Comparison of ENCODE assay signal across 10 mouse cellular contexts in the genomic region with DNA sequence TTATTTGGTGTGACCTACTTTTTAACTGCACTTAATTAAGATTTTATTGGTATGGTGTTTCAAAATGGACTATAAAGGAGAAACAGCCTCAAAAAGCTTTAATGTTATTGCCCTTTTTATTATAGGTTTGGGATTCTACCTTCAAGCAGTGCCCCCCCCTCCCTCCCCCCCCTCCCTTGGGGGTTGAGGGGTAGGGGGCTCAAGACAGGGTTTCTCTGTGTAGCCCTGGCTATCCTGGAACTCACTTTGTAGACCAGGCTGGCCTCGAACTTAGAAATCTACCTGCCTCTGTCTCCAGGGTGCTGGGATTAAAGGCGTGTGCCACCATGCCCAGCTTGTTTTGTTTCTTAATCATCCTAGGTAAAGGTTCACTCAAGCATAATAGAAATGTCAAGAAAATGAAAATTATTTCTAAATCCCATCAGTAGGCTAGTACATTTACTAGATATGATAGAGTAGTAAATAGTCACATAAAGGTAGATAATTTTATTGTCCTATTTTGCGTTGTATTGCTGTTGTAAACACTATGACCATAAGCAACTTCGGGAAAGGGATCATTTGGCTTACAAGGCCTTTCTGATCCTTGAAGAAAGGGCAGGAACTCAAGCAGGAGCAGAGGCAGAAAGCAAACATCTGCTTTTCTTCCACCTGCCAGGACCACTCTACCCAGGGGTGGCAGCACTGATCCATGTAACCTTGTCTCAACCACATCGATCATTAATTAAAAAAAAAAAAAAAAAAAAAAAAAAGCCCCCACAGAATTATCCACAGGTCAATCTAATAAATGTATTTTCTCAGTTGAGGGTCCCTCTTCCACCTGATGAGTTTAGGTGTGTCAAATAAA. TPM values are rescaled to one million over a fixed set of nuclear protein-coding genes. Genes with fewer than 3 reads are reported as not detected.
A peak's percentile ranks its signal among the peaks of the same experiment; 100 is the strongest.
DNase-seq lines count a peak whose midpoint lies in the region; ATAC-seq and TF ChIP-seq lines count a peak whose summit lies in the region.
"Had no signal": no experiment of that assay in that cellular context is flagged by ENCODE, and none has a peak within 500 bp of the region (broad histone marks: within the 10 kb centered on the region; RNA-seq: fewer than 3 reads in every experiment).

No protein-coding gene starts in this region.

- no peak for TF ChIP-seq CTCF in lung, embryonic 14.5 days (IDR thresholded peaks at IDR 0.05; ENCODE audit: low read depth)

- no peaks in the 10 kb centered on the region for H3K9me3 ChIP-seq in lung, embryonic 14.5 days (ENCODE audit: low read depth, low read length)
- H3K9me3 ChIP-seq in embryonic facial prominence, embryonic 10.5 days = no peaks in the 10 kb centered on the region
- no peaks in the 10 kb centered on the region for H3K9me3 ChIP-seq in limb, embryonic 14.5 days (ENCODE audit: control insufficient read depth, low read length)
- H3K9me3 ChIP-seq in stomach, embryonic 14.5 days (ENCODE audit: control insufficient read depth, low read depth, low read length) = no peaks in the 10 kb centered on the region

- no peaks in the 10 kb centered on the region for H3K36me3 ChIP-seq in lung, embryonic 14.5 days (ENCODE audit: insufficient read depth)
- H3K36me3 ChIP-seq in embryonic facial prominence, embryonic 10.5 days (replicated peaks) = no peaks in the 10 kb centered on the region
- no peaks in the 10 kb centered on the region for H3K36me3 ChIP-seq in limb, embryonic 14.5 days (ENCODE audit: control insufficient read depth, insufficient read depth, low read length)
- H3K36me3 ChIP-seq in stomach, embryonic 14.5 days (ENCODE audit: control insufficient read depth, insufficient read depth, low read length) = no peaks in the 10 kb centered on the region

- H3K9ac ChIP-seq in lung, embryonic 14.5 days = peak overlapping the region; percentile 55; the same call in 1 of the 2 replicates
- no peak overlapping the region for H3K9ac ChIP-seq in limb, embryonic 14.5 days (ENCODE audit: low read depth, low read length, severe bottlenecking)
- H3K9ac ChIP-seq in stomach, embryonic 14.5 days (replicated peaks; ENCODE audit: low read depth, low read length) = no peak overlapping the region; the same call in 1 of the 2 replicates

- peak; percentile 31 for DNase-seq in lung, embryonic 14.5 days
- DNase-seq in lung, postnatal 14 days = no peak
- DNase-seq in embryonic facial prominence, embryonic 10.5 days (ENCODE audit: low spot score) = peak; percentile 49
- DNase-seq in limb, embryonic 14.5 days (ENCODE audit: low spot score) = no peak
- no peak for DNase-seq in lung, postnatal 25 days (ENCODE audit: low spot score)
- DNase-seq in adrenal gland, postnatal 25 days = no peak
- DNase-seq: adrenal gland, adult 8-10 months; heart, adult 18-20 months had no signal

- peaks cover 8% of the 10 kb centered on the region for H3K4me1 ChIP-seq in lung, embryonic 14.5 days (ENCODE audit: insufficient read depth)
- peaks cover 37% of the 10 kb centered on the region for H3K4me1 ChIP-seq in embryonic facial prominence, embryonic 10.5 days
- peaks cover 19% of the 10 kb centered on the region for H3K4me1 ChIP-seq in limb, embryonic 14.5 days (ENCODE audit: control insufficient read depth, insufficient read depth, low read length)
- peaks cover 13% of the 10 kb centered on the region; the same call in 1 of the 2 replicates for H3K4me1 ChIP-seq in stomach, embryonic 14.5 days (ENCODE audit: control insufficient read depth, insufficient read depth, low read length)

- TF ChIP-seq POLR2A in limb, embryonic 14.5 days (IDR thresholded peaks at IDR 0.05; ENCODE audit: borderline replicate concordance, extremely low read depth, insufficient read depth, insufficient read length) = no peak

- peak overlapping the region; percentile 29; the same call in 1 of the 2 replicates for H3K4me3 ChIP-seq in lung, embryonic 14.5 days (ENCODE audit: low read depth, low read length)
- peak overlapping the region; percentile 57 for H3K4me3 ChIP-seq in embryonic facial prominence, embryonic 10.5 days
- H3K4me3 ChIP-seq in limb, embryonic 14.5 days (replicated peaks; ENCODE audit: low read length) = 0 out of 2 replicates have a peak overlapping the region, but pooled peaks have one; percentile 40
- H3K4me3 ChIP-seq in stomach, embryonic 14.5 days (ENCODE audit: low read depth, low read length) = peak overlapping the region; percentile 25; the same call in 1 of the 2 replicates

- H3K27ac ChIP-seq in lung, embryonic 14.5 days (ENCODE audit: low read depth) = peak overlapping the region; percentile 92
- H3K27ac ChIP-seq in embryonic facial prominence, embryonic 10.5 days (replicated peaks) = peak overlapping the region; percentile 91
- H3K27ac ChIP-seq in limb, embryonic 14.5 days (replicated peaks; ENCODE audit: low read depth, low read length) = peak overlapping the region; percentile 82; the same call in 1 of the 2 replicates
- peak overlapping the region; percentile 89; the same call in 1 of the 2 replicates for H3K27ac ChIP-seq in stomach, embryonic 14.5 days (ENCODE audit: low read length)

- H3K4me2 ChIP-seq in lung, embryonic 14.5 days = peak overlapping the region; percentile 69
- peak overlapping the region; percentile 54 for H3K4me2 ChIP-seq in limb, embryonic 14.5 days (replicated peaks; ENCODE audit: low read depth, low read length, severe bottlenecking)
- H3K4me2 ChIP-seq in stomach, embryonic 14.5 days (replicated peaks; ENCODE audit: low read depth, low read length) = peak overlapping the region; percentile 36

- WGBS in lung, embryonic 14.5 days = 28% methylated on average over 5 of the region's 5 CpGs
- 32% methylated on average over 5 of the region's 5 CpGs for WGBS in embryonic facial prominence, embryonic 10.5 days
- WGBS in limb, embryonic 14.5 days = 21% methylated on average over 5 of the region's 5 CpGs
- WGBS in stomach, embryonic 14.5 days = 29% methylated on average over 5 of the region's 5 CpGs

- no peak for ATAC-seq in lung, embryonic 14.5 days (ENCODE audit: insufficient read depth)
- ATAC-seq in limb, embryonic 14.5 days (ENCODE audit: low FRiP score, low read depth) = no peak
- ATAC-seq in stomach, embryonic 14.5 days (ENCODE audit: insufficient number of reproducible peaks, insufficient read depth, low FRiP score, low read depth) = no peak
- no peak for ATAC-seq in activated CD4-positive, CD25-positive, alpha-beta regulatory T cell, adult 4 months

- no peaks in the 10 kb centered on the region for H3K27me3 ChIP-seq in lung, embryonic 14.5 days (ENCODE audit: insufficient read depth, low read length)
- no peaks in the 10 kb centered on the region for H3K27me3 ChIP-seq in embryonic facial prominence, embryonic 10.5 days (replicated peaks; ENCODE audit: low read depth, poor library complexity, severe bottlenecking)
- H3K27me3 ChIP-seq in limb, embryonic 14.5 days (ENCODE audit: control insufficient read depth, insufficient read depth, low read length) = no peaks in the 10 kb centered on the region
- H3K27me3 ChIP-seq in stomach, embryonic 14.5 days (ENCODE audit: control insufficient read depth, insufficient read depth, low read length) = no peaks in the 10 kb centered on the region

RNA-seq across cellular contexts. Expression of gene Hist1h2bm, which starts 1.4 kb away (rescaled TPM):
- 4.9 and 8.0 TPM in 2 replicates for polyA plus RNA-seq in lung, embryonic 14.5 days (2014; fragmentation: Nextera tagmentation; extraction: Ambion mirVana)
- 5.7 and 6.0 TPM in 2 replicates for polyA plus RNA-seq in embryonic facial prominence, embryonic 10.5 days (2016; fragmentation: Nextera tagmentation; extraction: Ambion mirVana)
- 15.1 and 19.3 TPM in 2 replicates for polyA plus RNA-seq in limb, embryonic 14.5 days (2012; rRNA removed)
- polyA plus RNA-seq in limb, embryonic 14.5 days (2014; fragmentation: Nextera tagmentation; extraction: Ambion mirVana) = 4.8 and 6.3 TPM in 2 replicates
- polyA plus RNA-seq in stomach, embryonic 14.5 days (2014; fragmentation: Nextera tagmentation; extraction: Ambion mirVana) = 3.1 TPM in 2 replicates
- 1 to 10 TPM; 2.4 to 2.8 TPM for polyA plus RNA-seq in activated CD4-positive, CD25-positive, alpha-beta regulatory T cell, adult 4 months (2017; shearing (Covaris generic))
- total RNA-seq in adrenal gland, postnatal 25 days (2021) = 26.4 and 32.4 TPM in 2 replicates

RNA-seq across cellular contexts. Expression of gene Hist1h3h, which starts 5.8 kb away (rescaled TPM):
- 13.9 and 23.8 TPM in 2 replicates for polyA plus RNA-seq in lung, embryonic 14.5 days (2014; fragmentation: Nextera tagmentation; extraction: Ambion mirVana)
- 10.7 and 12.8 TPM in 2 replicates for polyA plus RNA-seq in embryonic facial prominence, embryonic 10.5 days (2016; fragmentation: Nextera tagmentation; extraction: Ambion mirVana)
- polyA plus RNA-seq in limb, embryonic 14.5 days (2012; rRNA removed) = 34.5 and 61.8 TPM in 2 replicates
- polyA plus RNA-seq in limb, embryonic 14.5 days (2014; fragmentation: Nextera tagmentation; extraction: Ambion mirVana) = 18.4 and 18.6 TPM in 2 replicates
- polyA plus RNA-seq in stomach, embryonic 14.5 days (2014; fragmentation: Nextera tagmentation; extraction: Ambion mirVana) = 9.0 and 13.1 TPM in 2 replicates
- 1 to 10 TPM in 1 of 2 experiments, not detected in 1; 6.0 TPM for polyA plus RNA-seq in activated CD4-positive, CD25-positive, alpha-beta regulatory T cell, adult 4 months (2017; shearing (Covaris generic))
- total RNA-seq in adrenal gland, postnatal 25 days (2021) = 105 and 138 TPM in 2 replicates

RNA-seq across cellular contexts. Expression of gene Hist1h2ai, which starts 7.0 kb away (rescaled TPM):
- 40.4 and 42.9 TPM in 2 replicates for polyA plus RNA-seq in lung, embryonic 14.5 days (2014; fragmentation: Nextera tagmentation; extraction: Ambion mirVana)
- 30.5 and 32.2 TPM in 2 replicates for polyA plus RNA-seq in embryonic facial prominence, embryonic 10.5 days (2016; fragmentation: Nextera tagmentation; extraction: Ambion mirVana)
- polyA plus RNA-seq in limb, embryonic 14.5 days (2012; rRNA removed) = 17.5 and 34.8 TPM in 2 replicates
- 30.7 and 38.1 TPM in 2 replicates for polyA plus RNA-seq in limb, embryonic 14.5 days (2014; fragmentation: Nextera tagmentation; extraction: Ambion mirVana)
- polyA plus RNA-seq in stomach, embryonic 14.5 days (2014; fragmentation: Nextera tagmentation; extraction: Ambion mirVana) = 8.8 and 36.0 TPM in 2 replicates
- polyA plus RNA-seq in activated CD4-positive, CD25-positive, alpha-beta regulatory T cell, adult 4 months (2017; shearing (Covaris generic)) = 1 to 10 TPM in 1 of 2 experiments, not detected in 1; 5.1 TPM
- total RNA-seq in adrenal gland, postnatal 25 days (2021) = 9.0 and 60.3 TPM in 2 replicates

RNA-seq across cellular contexts. Expression of gene Hist1h2bl, which starts 7.3 kb away (rescaled TPM):
- 3.8 and 6.9 TPM in 2 replicates for polyA plus RNA-seq in lung, embryonic 14.5 days (2014; fragmentation: Nextera tagmentation; extraction: Ambion mirVana)
- 1.6 and 3.1 TPM in 2 replicates for polyA plus RNA-seq in embryonic facial prominence, embryonic 10.5 days (2016; fragmentation: Nextera tagmentation; extraction: Ambion mirVana)
- polyA plus RNA-seq in limb, embryonic 14.5 days (2012; rRNA removed) = 15.9 and 20.8 TPM in 2 replicates
- 2.4 and 4.4 TPM in 2 replicates for polyA plus RNA-seq in limb, embryonic 14.5 days (2014; fragmentation: Nextera tagmentation; extraction: Ambion mirVana)
- polyA plus RNA-seq in stomach, embryonic 14.5 days (2014; fragmentation: Nextera tagmentation; extraction: Ambion mirVana) = 3.7 and 4.3 TPM in 2 replicates
- polyA plus RNA-seq in activated CD4-positive, CD25-positive, alpha-beta regulatory T cell, adult 4 months (2017; shearing (Covaris generic)) = 1 to 10 TPM in 1 of 2 experiments, not detected in 1; 1.2 TPM
- 91.0 and 102 TPM in 2 replicates for total RNA-seq in adrenal gland, postnatal 25 days (2021)

RNA-seq across cellular contexts. Expression of gene Hist1h4j, which starts 11.6 kb away (rescaled TPM):
- 0.96 and 2.2 TPM in 2 replicates for polyA plus RNA-seq in lung, embryonic 14.5 days (2014; fragmentation: Nextera tagmentation; extraction: Ambion mirVana)
- 0.93 and 1.3 TPM in 2 replicates for polyA plus RNA-seq in embryonic facial prominence, embryonic 10.5 days (2016; fragmentation: Nextera tagmentation; extraction: Ambion mirVana)
- polyA plus RNA-seq in limb, embryonic 14.5 days (2012; rRNA removed) = 13.7 and 13.8 TPM in 2 replicates
- 1.00 and 1.3 TPM in 2 replicates for polyA plus RNA-seq in limb, embryonic 14.5 days (2014; fragmentation: Nextera tagmentation; extraction: Ambion mirVana)
- 4.1 and 4.5 TPM in 2 replicates for polyA plus RNA-seq in stomach, embryonic 14.5 days (2014; fragmentation: Nextera tagmentation; extraction: Ambion mirVana)
- polyA plus RNA-seq in activated CD4-positive, CD25-positive, alpha-beta regulatory T cell, adult 4 months (2017; shearing (Covaris generic)) = under 1 TPM in 1 of 2 experiments, not detected in 1; 0.61 TPM
- 20.5 and 22.8 TPM in 2 replicates for total RNA-seq in adrenal gland, postnatal 25 days (2021)

Comparison
In these comparisons a context has a peak if more than half of its experiments do, and no peak if none do; other contexts are left out.
1. DNase-seq: peak in lung, embryonic 14.5 days (single experiment) and embryonic facial prominence, embryonic 10.5 days (single experiment); none in lung, postnatal 14 days (single experiment), limb, embryonic 14.5 days (single experiment), lung, postnatal 25 days (single experiment) and adrenal gland, postnatal 25 days (single experiment).
2. Peak in every context shown above with its lines, with median percentiles within 50 percentile points of each other: H3K27ac ChIP-seq, H3K4me2 ChIP-seq and H3K4me3 ChIP-seq.